Mouse (Mus musculus) embryonic fibroblast, embryonic 13.5 days (primary cell): ENCODE measurements around the gene 1110032A03Rik.

Experiments used
- CTCF ChIP-seq: IDR thresholded peaks from 2 replicates; pipeline ENCODE4 v1.5.1; 2011; ENCODE audit warnings: mild to moderate bottlenecking, control low read depth, low read length, moderate library complexity, borderline replicate concordance; ENCODE audit not compliant: insufficient read depth
- POLR2A ChIP-seq: IDR thresholded peaks from 2 replicates; pipeline ENCODE4 v1.6.1; 2011; ENCODE audit warnings: low read depth, mild to moderate bottlenecking, control low read depth, low read length, moderate library complexity

- TF ChIP-seq POLR2A (no peak), CTCF (no peak)
Observed at GRCm38 (mm10) chr9:50819716-50820115, 44.4 kb upstream of the 1110032A03Rik start.
